ENCODE assay signal across 20 mouse cellular contexts in genomic region chr2:172815146-172815545, GRCm38 (mm10).
DNase-seq lines count a peak whose midpoint lies in the region; ATAC-seq and TF ChIP-seq lines count a peak whose summit lies in the region.
"Had no signal": no experiment of that assay in that cellular context is flagged by ENCODE, and none has a peak within 500 bp of the region (broad histone marks: within the 10 kb centered on the region; RNA-seq: fewer than 3 reads in every experiment).

No protein-coding gene starts in this region.

- 97% methylated on average over 7 of the region's 7 CpGs for WGBS in intestine, postnatal 0 days
- WGBS in intestine, embryonic 15.5 days: 93% methylated on average over 7 of the region's 7 CpGs

- no peak for ATAC-seq in intestine, postnatal 0 days
- no peak for ATAC-seq in intestine, embryonic 15.5 days
- ATAC-seq: forebrain, embryonic 15.5 days; hindbrain, postnatal 0 days had no signal

- H3K27me3 ChIP-seq in intestine, postnatal 0 days (replicated peaks; ENCODE audit: control insufficient read depth, insufficient read depth, low read length): no peaks in the 10 kb centered on the region
- no peaks in the 10 kb centered on the region; the same call in 1 of the 2 replicates for H3K27me3 ChIP-seq in intestine, embryonic 15.5 days (replicated peaks)
- H3K27me3 ChIP-seq in testis, adult 2 months (ENCODE audit: control insufficient read depth, insufficient read depth, low read length): no peaks in the 10 kb centered on the region
- H3K27me3 ChIP-seq: embryonic facial prominence, embryonic 13.5 days; forebrain, embryonic 15.5 days had no signal

- no peaks in the 10 kb centered on the region for H3K4me1 ChIP-seq in intestine, postnatal 0 days (replicated peaks; ENCODE audit: control insufficient read depth, insufficient read depth, low read length)
- no peaks in the 10 kb centered on the region for H3K4me1 ChIP-seq in intestine, embryonic 15.5 days (replicated peaks)
- H3K4me1 ChIP-seq in testis, adult 2 months (ENCODE audit: control insufficient read depth, insufficient read depth, low read length): peaks cover 2% of the 10 kb centered on the region; the same call in 1 of the 2 replicates
- H3K4me1 ChIP-seq: forebrain, embryonic 15.5 days had no signal

- no peak overlapping the region for H3K27ac ChIP-seq in intestine, postnatal 0 days (ENCODE audit: low read depth, low read length)
- H3K27ac ChIP-seq in intestine, embryonic 15.5 days: no peak overlapping the region
- H3K27ac ChIP-seq in testis, adult 2 months (ENCODE audit: control insufficient read depth, insufficient read depth, low read depth, low read length): no peak overlapping the region
- H3K27ac ChIP-seq: embryonic facial prominence, embryonic 13.5 days; forebrain, embryonic 15.5 days; heart, embryonic 10.5 days; hindbrain, embryonic 13.5 days; hindbrain, postnatal 0 days had no signal

- H3K4me2 ChIP-seq in intestine, postnatal 0 days (replicated peaks; ENCODE audit: low read depth): no peak overlapping the region
- no peak overlapping the region for H3K4me2 ChIP-seq in intestine, embryonic 15.5 days (replicated peaks)
- H3K4me2 ChIP-seq: embryonic facial prominence, embryonic 13.5 days; forebrain, embryonic 15.5 days; hindbrain, embryonic 13.5 days had no signal

- H3K36me3 ChIP-seq in intestine, postnatal 0 days (ENCODE audit: control insufficient read depth, insufficient read depth): no peaks in the 10 kb centered on the region
- no peaks in the 10 kb centered on the region for H3K36me3 ChIP-seq in intestine, embryonic 15.5 days
- H3K36me3 ChIP-seq in testis, adult 2 months (ENCODE audit: control insufficient read depth, insufficient read depth, low read length): no peaks in the 10 kb centered on the region
- H3K36me3 ChIP-seq: embryonic facial prominence, embryonic 13.5 days; forebrain, embryonic 15.5 days; heart, embryonic 10.5 days; hindbrain, embryonic 13.5 days had no signal

- no peak for TF ChIP-seq POLR2A in testis, adult 2 months (IDR thresholded peaks at IDR 0.05; ENCODE audit: control insufficient read depth, low read depth, low read length)

- no peak overlapping the region for H3K9ac ChIP-seq in intestine, postnatal 0 days (ENCODE audit: low read depth, low read length)
- no peak overlapping the region for H3K9ac ChIP-seq in intestine, embryonic 15.5 days
- H3K9ac ChIP-seq: embryonic facial prominence, embryonic 13.5 days; forebrain, embryonic 15.5 days; hindbrain, embryonic 13.5 days had no signal

- no peaks in the 10 kb centered on the region for H3K9me3 ChIP-seq in intestine, postnatal 0 days (ENCODE audit: control insufficient read depth)
- H3K9me3 ChIP-seq in intestine, embryonic 15.5 days: no peaks in the 10 kb centered on the region
- H3K9me3 ChIP-seq: forebrain, embryonic 15.5 days; hindbrain, embryonic 13.5 days had no signal

- H3K4me3 ChIP-seq in intestine, postnatal 0 days (ENCODE audit: low read depth, low read length): no peak overlapping the region
- no peak overlapping the region for H3K4me3 ChIP-seq in intestine, embryonic 15.5 days (replicated peaks)
- no peak overlapping the region for H3K4me3 ChIP-seq in testis, adult 2 months (ENCODE audit: control insufficient read depth, low read depth, low read length)
- H3K4me3 ChIP-seq: embryonic facial prominence, embryonic 13.5 days; forebrain, embryonic 15.5 days; heart, embryonic 10.5 days; hindbrain, embryonic 13.5 days had no signal

- DNase-seq in testis, postnatal 14 days (ENCODE audit: low spot score): no peak
- peak; percentile 54 for DNase-seq in ZHBTc4 (ENCODE audit: low read depth, low spot score)
- DNase-seq in layer of hippocampus, adult 18-20 months (ENCODE audit: low spot score in 2 of 2): no peak
- DNase-seq in right cerebral cortex, adult 2 months (ENCODE audit: low spot score in 2 of 2): no peak
- DNase-seq: adrenal gland, postnatal 10 days; cerebellum, adult 18-20 months; cerebellum, adult 9-11 months; cerebellum, postnatal 36 days; gastrocnemius, postnatal 10 days; heart, adult 18-20 months; heart, postnatal 10 days; heart, postnatal 4 days had no signal

- TF ChIP-seq CTCF in intestine, postnatal 0 days (IDR thresholded peaks at IDR 0.05; ENCODE audit: low read depth): 0 out of 2 replicates have a peak, but pooled peaks have one; percentile 7
- TF ChIP-seq CTCF in testis, adult 2 months (IDR thresholded peaks at IDR 0.05; ENCODE audit: control insufficient read depth, insufficient read depth, insufficient replicate concordance, low read depth, low read length): peak; percentile 48; the same call in 1 of the 2 replicates
